Mouse (Mus musculus) MEL (cell line): ENCODE data around the gene Glt8d2. TPM values are rescaled to one million over a fixed set of nuclear protein-coding genes. Genes with fewer than 3 reads are reported as not detected.
"Not testable (repeated sequence)": the region's sequence is repeated elsewhere in the genome, so short reads cannot be mapped to it uniquely, and the experiment has no call there.

Experiments
- DNase-seq: peaks from one replicate; pipeline ENCODE4 v3.0.0; 2011; ENCODE audit warnings: low read depth, low spot score
- H3K27ac ChIP-seq: 2 replicates; pipeline ENCODE4 v1.5.1; 2012; ENCODE audit warnings: low read depth, mild to moderate bottlenecking, control low read depth, low read length, moderate library complexity; ENCODE audit not compliant: control insufficient read depth
- H3K27me3 ChIP-seq, 2 experiments: fragments of 150-350 bp in 1 of 2; sonication (generic) in 1 of 2; 2 replicates each; pipeline ENCODE4 v1.6.1; 2012; ENCODE audit warnings: low read length in 2 of 2, mild to moderate bottlenecking in 2 of 2, improper control_type of control experiment in 1 of 2, moderate library complexity in 1 of 2; ENCODE audit not compliant: insufficient read depth in 2 of 2, control insufficient read depth in 1 of 2
- H3K36me3 ChIP-seq, 2 experiments: 2 replicates each; pipeline ENCODE4 v1.6.1; 2012 to 2014; ENCODE audit warnings: low read length in 2 of 2, improper control_type of control experiment in 1 of 2, inconsistent platforms in 1 of 2, mild to moderate bottlenecking in 1 of 2; ENCODE audit not compliant: insufficient read depth in 2 of 2, control insufficient read depth in 1 of 2
- H3K4me1 ChIP-seq, 2 experiments: fragments of 150-350 bp in 1 of 2; sonication (generic) in 1 of 2; 2 replicates each; pipeline ENCODE4 v1.6.1; 2012; ENCODE audit warnings: low read length in 2 of 2, improper control_type of control experiment in 1 of 2, mild to moderate bottlenecking in 1 of 2; ENCODE audit not compliant: insufficient read depth in 2 of 2, control insufficient read depth in 1 of 2
- H3K4me3 ChIP-seq, 2 experiments: fragments of 150-350 bp in 1 of 2; sonication (generic) in 1 of 2; 2 replicates each; pipeline ENCODE4 v1.5.1; 2012; ENCODE audit warnings: low read depth in 2 of 2, low read length in 2 of 2, mild to moderate bottlenecking in 2 of 2, moderate library complexity in 2 of 2, control low read depth in 1 of 2, improper control_type of control experiment in 1 of 2; ENCODE audit not compliant: control insufficient read depth in 1 of 2, insufficient read depth in 1 of 2
- H3K79me2 ChIP-seq: 2 replicates; pipeline ENCODE4 v1.6.1; 2012; ENCODE audit warnings: mild to moderate bottlenecking, low read length, moderate library complexity; ENCODE audit not compliant: control insufficient read depth, poor library complexity, insufficient read depth
- H3K9ac ChIP-seq: 2 replicates; pipeline ENCODE4 v1.6.1; 2012; ENCODE audit warnings: low read depth, mild to moderate bottlenecking, control low read depth, low read length, moderate library complexity; ENCODE audit not compliant: control insufficient read depth, poor library complexity, severe bottlenecking
- H3K9me3 ChIP-seq: fragments of 150-350 bp; sonication (generic); replicated peaks from 2 replicates; pipeline ENCODE4 v1.6.1; 2012; ENCODE audit warnings: mild to moderate bottlenecking, low read length, improper control_type of control experiment, moderate library complexity; ENCODE audit not compliant: insufficient read depth
- BHLHE40 ChIP-seq: IDR thresholded peaks from 2 replicates; pipeline ENCODE4 v1.6.1; 2012; ENCODE audit warnings: low read depth, mild to moderate bottlenecking, inconsistent platforms, low read length, improper control_type of control experiment, borderline replicate concordance
- CHD2 ChIP-seq: IDR thresholded peaks from 2 replicates; pipeline ENCODE4 v1.6.1; 2011; ENCODE audit warnings: low read length, improper control_type of control experiment
- CTCF ChIP-seq, 3 experiments: IDR thresholded peaks in 2 of 3; conservative IDR thresholded peaks in 1 of 3; 2 replicates each; pipeline ENCODE4 v1.5.1; 2011 to 2012; ENCODE audit warnings: low read length in 3 of 3, low read depth in 2 of 3, mild to moderate bottlenecking in 2 of 3, improper control_type of control experiment in 1 of 3, inconsistent platforms in 1 of 3, mixed read lengths in 1 of 3, moderate library complexity in 1 of 3; ENCODE audit not compliant: control insufficient read depth in 1 of 3, insufficient read depth in 1 of 3, poor library complexity in 1 of 3, severe bottlenecking in 1 of 3
- EP300 ChIP-seq, 2 experiments: IDR thresholded peaks; 2 replicates each; pipeline ENCODE4 v1.6.1; 2011; ENCODE audit warnings: improper control_type of control experiment in 2 of 2, low read length in 2 of 2, low read depth in 1 of 2, mild to moderate bottlenecking in 1 of 2
- GATA1 ChIP-seq: IDR thresholded peaks from 2 replicates; pipeline ENCODE4 v1.6.1; 2011; ENCODE audit warnings: low read depth, low read length, improper control_type of control experiment
- HCFC1 ChIP-seq: IDR thresholded peaks from 2 replicates; pipeline ENCODE4 v1.6.1; 2012; ENCODE audit warnings: low read depth, mild to moderate bottlenecking, inconsistent platforms, low read length, improper control_type of control experiment, moderate library complexity
- KAT2A ChIP-seq: conservative IDR thresholded peaks from 2 replicates; pipeline ENCODE4 v1.6.1; 2012; ENCODE audit warnings: low read depth, low read length, improper control_type of control experiment, inconsistent platforms
- MAX ChIP-seq: IDR thresholded peaks from 2 replicates; pipeline ENCODE4 v1.6.1; 2011; ENCODE audit warnings: low read length, improper control_type of control experiment
- MEF2A ChIP-seq: IDR thresholded peaks from 2 replicates; pipeline ENCODE4 v1.6.1; 2014; ENCODE audit warnings: low read depth, mild to moderate bottlenecking, inconsistent platforms, low read length, improper control_type of control experiment; ENCODE audit not compliant: poor library complexity, insufficient replicate concordance, severe bottlenecking; ENCODE audit errors: extremely low read depth
- MXI1 ChIP-seq: IDR thresholded peaks from 2 replicates; pipeline ENCODE4 v1.6.1; 2011; ENCODE audit warnings: mild to moderate bottlenecking, low read depth, low read length, improper control_type of control experiment
- MYB ChIP-seq: IDR thresholded peaks from 2 replicates; pipeline ENCODE4 v1.6.1; 2011; ENCODE audit warnings: mild to moderate bottlenecking, low read depth, low read length, improper control_type of control experiment
- MYC ChIP-seq: IDR thresholded peaks from 2 replicates; pipeline ENCODE4 v1.6.1; 2011; ENCODE audit warnings: low read depth, mild to moderate bottlenecking, low read length, improper control_type of control experiment, moderate library complexity
- NELFE ChIP-seq: IDR thresholded peaks from 2 replicates; pipeline ENCODE4 v1.6.1; 2011; ENCODE audit warnings: low read depth, low read length, improper control_type of control experiment
- NRF1 ChIP-seq: IDR thresholded peaks from 2 replicates; pipeline ENCODE4 v1.6.1; 2014; ENCODE audit warnings: low read depth, mild to moderate bottlenecking, inconsistent platforms, low read length, improper control_type of control experiment, moderate library complexity; ENCODE audit not compliant: poor library complexity, insufficient read depth, severe bottlenecking
- POLR2A ChIP-seq, 2 experiments: IDR thresholded peaks; 2 replicates each; pipeline ENCODE4 v1.6.1; 2011 to 2012; ENCODE audit warnings: low read length in 2 of 2, mild to moderate bottlenecking in 2 of 2, control low read depth in 1 of 2, improper control_type of control experiment in 1 of 2, low read depth in 1 of 2, moderate library complexity in 1 of 2; ENCODE audit not compliant: control insufficient read depth in 1 of 2, insufficient read depth in 1 of 2, poor library complexity in 1 of 2
- POLR2AphosphoS2 ChIP-seq: IDR thresholded peaks from 2 replicates; pipeline ENCODE4 v1.6.1; 2011; ENCODE audit warnings: low read length, improper control_type of control experiment
- SIN3A ChIP-seq: IDR thresholded peaks from 2 replicates; pipeline ENCODE4 v1.6.1; 2012; ENCODE audit warnings: low read length, improper control_type of control experiment, inconsistent platforms
- TAL1 ChIP-seq: IDR thresholded peaks from 2 replicates; pipeline ENCODE4 v1.6.1; 2012; ENCODE audit warnings: mild to moderate bottlenecking, inconsistent platforms, low read length, moderate library complexity, mixed read lengths
- TBP ChIP-seq: IDR thresholded peaks from 2 replicates; pipeline ENCODE4 v1.8.0; 2011; ENCODE audit warnings: low read depth, low read length, improper control_type of control experiment
- UBTF ChIP-seq: IDR thresholded peaks from 2 replicates; pipeline ENCODE4 v1.6.1; 2012; ENCODE audit warnings: low read depth, mild to moderate bottlenecking, inconsistent platforms, low read length, improper control_type of control experiment, moderate library complexity, borderline replicate concordance; ENCODE audit not compliant: insufficient read depth
- USF1 ChIP-seq: IDR thresholded peaks from 2 replicates; pipeline ENCODE4 v1.6.1; 2014; ENCODE audit warnings: low read depth, mild to moderate bottlenecking, inconsistent platforms, low read length, improper control_type of control experiment, moderate library complexity
- USF2 ChIP-seq, 2 experiments: IDR thresholded peaks; 2 replicates each; pipeline ENCODE4 v1.6.1; 2011 to 2012; ENCODE audit warnings: improper control_type of control experiment in 2 of 2, low read length in 2 of 2, borderline replicate concordance in 1 of 2, inconsistent platforms in 1 of 2, low read depth in 1 of 2, mild to moderate bottlenecking in 1 of 2; ENCODE audit not compliant: insufficient read depth in 1 of 2
- ZC3H11A ChIP-seq: IDR thresholded peaks from 2 replicates; pipeline ENCODE4 v1.6.1; 2012; ENCODE audit warnings: low read depth, mild to moderate bottlenecking, inconsistent platforms, low read length, improper control_type of control experiment
- ZMIZ1 ChIP-seq: IDR thresholded peaks from 2 replicates; pipeline ENCODE4 v1.6.1; 2012; ENCODE audit warnings: low read depth, mild to moderate bottlenecking, inconsistent platforms, low read length, improper control_type of control experiment, moderate library complexity
- polyA plus RNA-seq, 2 experiments: library from polyadenylated mRNA; stranded (reverse) in 1 of 2; unstranded in 1 of 2; fragments of >175 nt in 1 of 2; fragments of >200 nt in 1 of 2; gene quantifications; 2 replicates each; pipeline versions ENCODE4 v1.2.1 to v1.2.4; 2012; ENCODE audit warnings: low replicate concordance in 2 of 2, low read depth in 1 of 2; ENCODE audit not compliant: insufficient read length in 2 of 2, insufficient read depth in 1 of 2, missing spikeins in 1 of 2
- total RNA-seq: library from RNA; depleted of rRNA; stranded (reverse); fragments of 300-350 nt; gene quantifications from 2 replicates; pipeline ENCODE4 v1.2.3, GENCODE M21; 2012

Glt8d2 gene
- total and polyA plus RNA-seq, 3 experiments = 0.15 to 0.54 TPM; not detected in 1

GRCm38 (mm10) chr10:82623553-82623932, 66.9 kb downstream of the Glt8d2 start:
- peak overlapping the region; percentile 44 for H3K9ac ChIP-seq
- not testable (repeated sequence) for H3K27ac ChIP-seq
- peak overlapping the region; percentile 71 to 97 for H3K4me3 ChIP-seq

GRCm38 (mm10) chr10:82622671-82623552, 67.5 kb downstream of the Glt8d2 start, which contains the start of gene 1190007I07Rik:
Gene 1190007I07Rik (minus strand): TSS chr10:82623228.
- Histone ChIP-seq H3K36me3 (no peaks in the 10 kb centered on the region), H3K79me2 (peaks cover 5% of the 10 kb centered on the region; the same call in 1 of the 2 replicates), H3K27ac (peak within 1 kb of the TSS; percentile 20; the same call in 1 of the 2 replicates), H3K4me1 (peaks cover 0 to 3% of the 10 kb centered on the region in 2 experiments; a peak in 2 of 4 replicates), H3K4me3 (peak within 1 kb of the TSS; percentile 71 to 97)
- DNase-seq = peak; percentile 87
- TF ChIP-seq NELFE = peak; percentile 47; the same call in 1 of the 2 replicates
- TF ChIP-seq HCFC1 = peak; percentile 43; the same call in 1 of the 2 replicates
- no peak for TF ChIP-seq MYB
- TF ChIP-seq MEF2A = no peak
- TF ChIP-seq MAX = peak; percentile 94
- peak; percentile 90 for TF ChIP-seq USF1
- peak; percentile 63 for TF ChIP-seq SIN3A
- TF ChIP-seq NRF1 = peak; percentile 69
- peak; percentile 87 for TF ChIP-seq MYC
- no peak for TF ChIP-seq ZC3H11A
- TF ChIP-seq GATA1 = no peak
- no peak for TF ChIP-seq EP300 (IDR thresholded peaks at IDR 0.05; ENCODE audit: low read depth in 1 of 2, low read length in 2 of 2)
- TF ChIP-seq POLR2AphosphoS2 = no peak
- no peak for TF ChIP-seq TAL1
- TF ChIP-seq KAT2A = no peak
- TF ChIP-seq CTCF (IDR thresholded peaks at IDR 0.05 in 2 of 3, conservative IDR thresholded peaks at IDR 0.05 in 1 of 3; ENCODE audit: control insufficient read depth in 1 of 3, insufficient read depth in 1 of 3, low read depth in 2 of 3, low read length in 3 of 3, poor library complexity in 1 of 3, severe bottlenecking in 1 of 3) = no peak
- 0 out of 2 replicates have a peak, but pooled peaks have one; percentile 40 for TF ChIP-seq UBTF
- TF ChIP-seq MXI1 = peak; percentile 87
- peak; percentile 83 for TF ChIP-seq BHLHE40
- TF ChIP-seq CHD2 = no peak
- TF ChIP-seq USF2 (IDR thresholded peaks at IDR 0.05; ENCODE audit: borderline replicate concordance in 1 of 2, insufficient read depth in 1 of 2, low read depth in 1 of 2, low read length in 2 of 2) = peak in 1 of 2 experiments; percentile 50; a peak in 1 of 4 replicates
- TF ChIP-seq ZMIZ1 = no peak
- peak; percentile 40 to 70; a peak in 3 of 4 replicates for TF ChIP-seq POLR2A (IDR thresholded peaks at IDR 0.05; ENCODE audit: control insufficient read depth in 1 of 2, insufficient read depth in 1 of 2, low read depth in 1 of 2, low read length in 2 of 2, poor library complexity in 1 of 2)
- no peak for TF ChIP-seq TBP
- TF ChIP-seq, all 39 proteins: peak for 12
- H3K9ac ChIP-seq = peak within 1 kb of the TSS; percentile 74
- no peaks in the 10 kb centered on the region for H3K9me3 ChIP-seq
- H3K27me3 ChIP-seq = no peaks in the 10 kb centered on the region; a peak in 1 of 4 replicates

More at GRCm38 (mm10) chr10:82623553-82623932, 66.9 kb downstream of the Glt8d2 start:
- peak; percentile 2 for DNase-seq
- not testable (repeated sequence) for H3K4me1 ChIP-seq, H3K79me2 ChIP-seq, H3K9me3 ChIP-seq, H3K36me3 ChIP-seq, H3K27me3 ChIP-seq
